Comparison of ENCODE assay signal across 8 mouse cellular contexts in the genomic region with DNA sequence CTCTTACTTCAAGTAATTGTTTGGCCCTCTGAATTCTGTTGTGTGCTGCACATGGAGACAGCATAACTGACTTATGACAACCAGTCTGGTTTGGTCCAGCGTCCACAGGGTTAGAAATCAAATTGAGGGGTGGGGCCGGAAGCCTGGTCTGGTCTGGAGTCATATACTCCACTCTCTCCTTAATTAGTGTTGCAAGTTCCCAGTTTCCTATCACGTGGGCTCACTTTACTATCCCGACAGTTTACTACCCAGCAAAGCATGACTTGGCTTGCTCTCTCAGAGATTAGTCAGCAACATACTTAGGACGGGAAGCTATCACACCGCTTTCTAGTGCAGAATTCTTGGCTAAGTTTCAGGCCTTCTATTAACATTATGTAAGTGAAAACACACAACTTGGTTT. TPM values are rescaled to one million over a fixed set of nuclear protein-coding genes. Genes with fewer than 3 reads are reported as not detected.
DNase-seq lines count a peak whose midpoint lies in the region.

No protein-coding gene starts in this region.

- DNase-seq in urinary bladder, postnatal 14 days (ENCODE audit: low spot score), result peak; percentile 53
- DNase-seq in urinary bladder, postnatal 4 days (ENCODE audit: low spot score in 2 of 2), result no peak
- DNase-seq in heart, adult 9 months (ENCODE audit: low spot score in 2 of 2), result peak; percentile 79 to 81
- DNase-seq in kidney, postnatal 36 days, result peak; percentile 66 to 91
- peak; percentile 48 to 57 for DNase-seq in lung, postnatal 4 days
- no peak for DNase-seq in left cerebral cortex, adult 11 months (ENCODE audit: low spot score)
- no peak for DNase-seq in frontal cortex, postnatal 14 days (ENCODE audit: low spot score in 2 of 2)
- DNase-seq in left cerebral cortex, adult 18-20 months (ENCODE audit: low spot score in 2 of 2), result no peak

RNA-seq across cellular contexts. Expression of gene Zfp704, which starts 36.3 kb away (rescaled TPM):
- total RNA-seq in left cerebral cortex, adult 18-20 months (2021), result 10 to 100 TPM; 28.8 to 30.4 TPM

Comparison
In these comparisons a context has a peak if more than half of its experiments do, and no peak if none do; other contexts are left out.
1. DNase-seq: peak in urinary bladder, postnatal 14 days (single experiment), heart, adult 9 months (2 of 2), kidney, postnatal 36 days (2 of 2) and lung, postnatal 4 days (2 of 2); none in urinary bladder, postnatal 4 days (0 of 2), left cerebral cortex, adult 11 months (single experiment), frontal cortex, postnatal 14 days (0 of 2) and left cerebral cortex, adult 18-20 months (0 of 2).